Mouse (Mus musculus) testis, adult 2 months (tissue): ENCODE data around the gene Mob2.

ENCODE experiments used
- CTCF ChIP-seq: fragments of 200-500 bp; IDR thresholded peaks from 2 replicates; pipeline ENCODE4 v1.5.1; 2012; ENCODE audit warnings: low read depth, mild to moderate bottlenecking, inconsistent platforms, low read length, moderate library complexity; ENCODE audit not compliant: control insufficient read depth, insufficient read depth, insufficient replicate concordance
- POLR2A ChIP-seq: fragments of 200-500 bp; IDR thresholded peaks from 2 replicates; pipeline ENCODE4 v1.6.1; 2012; ENCODE audit warnings: low read depth, mild to moderate bottlenecking, inconsistent platforms, low read length, moderate library complexity; ENCODE audit not compliant: control insufficient read depth

- TF ChIP-seq CTCF, result no peak
- no peak for TF ChIP-seq POLR2A
Measured at GRCm38 (mm10) chr7:142087069-142087652, 26.3 kb upstream of the Mob2 start.
